Mouse (Mus musculus): ENCODE measurements at regions not wholly inside any gene's neighbourhood (a gene's known extent, or its start where the extent isn't known, plus 50 kb on each side); places are given as distances from the start of the nearest gene placed in this dataset.

DNA sequence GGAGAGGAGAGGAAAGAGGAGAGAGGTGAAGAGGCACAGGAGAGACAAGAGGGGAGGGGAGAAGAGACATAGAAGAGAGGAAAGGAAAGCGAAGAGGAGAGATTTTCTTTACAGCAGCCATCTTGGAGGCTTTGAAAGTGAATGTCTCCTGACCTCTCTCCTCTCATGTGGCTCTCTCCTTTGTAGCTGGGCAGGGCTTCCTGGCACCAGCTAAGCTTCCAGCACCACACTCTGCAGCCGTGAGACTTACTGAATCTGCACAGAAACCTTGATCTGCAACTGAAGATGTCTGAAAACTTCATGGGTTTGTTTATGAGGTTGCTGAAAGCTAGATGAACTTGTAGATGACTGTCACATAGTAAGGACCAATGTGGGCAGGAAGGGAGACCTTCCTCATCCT lies 471.6 kb upstream of the 3110018I06Rik start:
- ATAC-seq (ENCODE audit: low FRiP score, low TSS enrichment), result no peak
- 77% methylated on average over 2 of the region's 2 CpGs for WGBS

DNA sequence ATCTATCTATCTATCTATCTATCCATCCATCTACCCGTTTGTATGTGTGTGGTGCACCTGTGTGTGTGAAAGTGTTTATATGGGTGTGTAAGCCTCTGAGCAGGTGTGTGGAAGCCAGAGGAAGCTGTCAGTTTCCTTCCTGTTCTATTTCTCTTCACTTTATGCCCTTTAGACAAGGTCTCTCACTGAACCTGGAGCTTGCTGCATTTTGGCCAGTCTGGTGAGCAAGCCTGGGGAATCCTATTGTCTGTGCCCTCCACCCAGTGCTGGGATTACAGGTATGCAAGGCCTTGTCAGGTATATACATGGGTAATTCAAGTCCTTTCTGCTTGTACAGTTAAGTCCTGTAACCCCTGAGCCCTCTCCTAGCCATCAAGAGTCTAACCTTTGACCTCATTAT lies 466.6 kb upstream of the 3110018I06Rik start:
- DNase-seq, result no peak
- H3K27ac ChIP-seq (replicated peaks; ENCODE audit: low read depth, low read length), result no peak overlapping the region
- no peaks in the 10 kb centered on the region for H3K4me1 ChIP-seq (ENCODE audit: control insufficient read depth, insufficient read depth, low read length)
- H3K9ac ChIP-seq (replicated peaks; ENCODE audit: low read length), result no peak overlapping the region
- H3K4me2 ChIP-seq (ENCODE audit: low read length), result no peak overlapping the region
- 96% methylated on average over 1 of the region's 1 CpGs for WGBS
- no peak overlapping the region for H3K4me3 ChIP-seq (replicated peaks; ENCODE audit: low read depth, low read length)
- no peaks in the 10 kb centered on the region for H3K9me3 ChIP-seq (ENCODE audit: control insufficient read depth, low read length)
- ATAC-seq (ENCODE audit: low FRiP score, low TSS enrichment), result no peak
- H3K36me3 ChIP-seq (ENCODE audit: control insufficient read depth, insufficient read depth, low read length), result no peaks in the 10 kb centered on the region
- no peaks in the 10 kb centered on the region for H3K27me3 ChIP-seq (ENCODE audit: control insufficient read depth, insufficient read depth, low read length)

More for the DNA sequence above, 471.6 kb upstream of the 3110018I06Rik start:
- no peaks in the 10 kb centered on the region for H3K27me3 ChIP-seq (ENCODE audit: control insufficient read depth, insufficient read depth, low read length)
- no peaks in the 10 kb centered on the region for H3K4me1 ChIP-seq (ENCODE audit: control insufficient read depth, insufficient read depth, low read length)
- no peak overlapping the region for H3K4me3 ChIP-seq (replicated peaks; ENCODE audit: low read depth, low read length)
- no peak overlapping the region for H3K9ac ChIP-seq (replicated peaks; ENCODE audit: low read length)
- DNase-seq, result no peak
- no peaks in the 10 kb centered on the region for H3K9me3 ChIP-seq (ENCODE audit: control insufficient read depth, low read length)
- no peaks in the 10 kb centered on the region for H3K36me3 ChIP-seq (ENCODE audit: control insufficient read depth, insufficient read depth, low read length)
- H3K4me2 ChIP-seq (ENCODE audit: low read length), result no peak overlapping the region
- H3K27ac ChIP-seq (replicated peaks; ENCODE audit: low read depth, low read length), result no peak overlapping the region

DNA sequence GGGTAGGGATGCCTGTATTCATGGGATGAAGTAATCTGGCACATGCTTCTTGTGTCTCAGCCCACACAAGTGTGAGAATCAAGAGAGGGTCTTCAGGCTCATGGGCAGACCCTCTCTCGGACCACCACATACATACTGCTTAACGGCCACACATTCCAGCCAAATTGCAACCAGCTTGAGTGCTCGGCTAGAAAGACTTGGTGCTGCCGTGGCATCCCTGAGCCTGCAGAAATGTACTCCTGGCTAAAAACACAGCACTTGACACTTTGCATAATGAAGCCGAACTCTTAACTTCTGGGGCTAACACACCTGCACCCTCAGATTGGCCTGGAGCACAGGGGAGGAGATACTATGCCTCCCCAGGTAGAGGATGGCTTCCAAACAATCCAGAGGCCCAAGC lies 461.6 kb upstream of the 3110018I06Rik start:
- WGBS, result 88% methylated on average over 5 of the region's 5 CpGs
- H3K4me2 ChIP-seq (ENCODE audit: low read length), result no peak overlapping the region
- no peak overlapping the region for H3K27ac ChIP-seq (replicated peaks; ENCODE audit: low read depth, low read length)
- no peak for ATAC-seq (ENCODE audit: low FRiP score, low TSS enrichment)
- no peak for DNase-seq
- no peaks in the 10 kb centered on the region for H3K36me3 ChIP-seq (ENCODE audit: control insufficient read depth, insufficient read depth, low read length)
- H3K27me3 ChIP-seq (ENCODE audit: control insufficient read depth, insufficient read depth, low read length), result no peaks in the 10 kb centered on the region
- H3K9ac ChIP-seq (replicated peaks; ENCODE audit: low read length), result no peak overlapping the region
- H3K4me1 ChIP-seq (ENCODE audit: control insufficient read depth, insufficient read depth, low read length), result peaks cover 8% of the 10 kb centered on the region; the same call in 1 of the 2 replicates
- H3K9me3 ChIP-seq (ENCODE audit: control insufficient read depth, low read length), result no peaks in the 10 kb centered on the region
- no peak overlapping the region for H3K4me3 ChIP-seq (replicated peaks; ENCODE audit: low read depth, low read length)

DNA sequence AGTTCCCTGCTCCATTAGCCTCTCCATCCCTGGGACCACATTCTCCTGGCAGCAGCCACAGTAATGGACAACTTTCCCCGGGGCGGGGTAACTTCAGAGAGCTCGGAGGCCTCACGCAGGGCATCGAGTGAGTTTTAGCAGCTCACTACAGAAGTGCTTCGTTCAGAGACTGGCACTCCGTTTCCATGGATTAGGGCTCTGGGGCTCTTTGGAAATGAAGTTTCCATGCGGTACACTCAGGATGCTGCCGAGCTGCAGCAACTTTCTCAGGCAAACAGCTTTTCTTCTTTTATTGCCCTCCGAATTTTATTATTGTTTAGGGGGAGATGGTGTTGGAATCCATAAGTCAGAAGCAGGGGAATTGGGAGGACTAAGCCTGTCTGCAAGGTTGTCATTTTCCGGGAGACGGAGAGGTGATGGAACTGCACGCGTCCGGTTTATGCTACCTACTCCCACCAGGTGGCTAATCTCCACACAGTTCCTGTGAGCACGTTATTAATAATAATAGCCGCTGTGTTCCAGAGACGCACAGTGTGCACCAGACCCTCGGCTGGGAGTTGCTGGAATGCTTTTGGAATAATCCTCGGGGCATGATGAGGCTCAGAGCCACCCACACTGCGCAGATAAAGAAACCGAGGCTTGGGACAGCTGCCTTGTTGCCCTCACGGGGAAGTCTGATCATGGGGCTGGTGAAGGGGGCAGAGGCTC lies 460.4 kb upstream of the 3110018I06Rik start:
- Histone ChIP-seq H3K4me3 (replicated peaks; ENCODE audit: low read depth, low read length) (no peak overlapping the region), H3K36me3 (ENCODE audit: control insufficient read depth, insufficient read depth, low read length) (no peaks in the 10 kb centered on the region), H3K4me1 (ENCODE audit: control insufficient read depth, insufficient read depth, low read length) (peaks cover 8% of the 10 kb centered on the region; the same call in 1 of the 2 replicates), H3K27ac (replicated peaks; ENCODE audit: low read depth, low read length) (no peak overlapping the region), H3K4me2 (ENCODE audit: low read length) (peak overlapping the region; percentile 34), H3K9ac (replicated peaks; ENCODE audit: low read length) (no peak overlapping the region), H3K9me3 (ENCODE audit: control insufficient read depth, low read length) (no peaks in the 10 kb centered on the region), H3K27me3 (ENCODE audit: control insufficient read depth, insufficient read depth, low read length) (no peaks in the 10 kb centered on the region)
- WGBS, result 33% methylated on average over 23 of the region's 23 CpGs
- DNase-seq, result peak; percentile 73
- no peak; the same call in 1 of the 2 replicates for ATAC-seq (ENCODE audit: low FRiP score, low TSS enrichment)

DNA sequence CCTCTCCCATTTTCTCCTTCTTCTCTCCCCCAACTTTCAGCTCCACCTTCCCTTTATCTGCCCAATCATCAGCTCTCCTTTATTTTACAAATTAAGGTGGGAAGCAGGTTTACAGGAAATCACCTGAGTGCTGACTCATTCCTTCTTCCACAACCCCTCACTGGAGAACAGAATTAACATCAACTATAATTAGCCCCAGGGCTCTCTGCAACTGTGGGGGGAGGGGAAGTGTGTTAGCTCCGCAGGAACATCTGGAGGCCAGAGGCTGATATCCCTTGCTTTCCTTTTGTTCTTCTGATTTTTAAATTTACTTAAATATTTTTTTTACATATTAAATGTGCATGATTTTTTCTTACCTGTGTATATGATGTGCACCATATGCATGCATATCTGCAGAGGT lies 459.4 kb upstream of the 3110018I06Rik start:
- no peak overlapping the region for H3K4me3 ChIP-seq (replicated peaks; ENCODE audit: low read depth, low read length)
- H3K4me2 ChIP-seq (ENCODE audit: low read length), result no peak overlapping the region
- no peaks in the 10 kb centered on the region for H3K36me3 ChIP-seq (ENCODE audit: control insufficient read depth, insufficient read depth, low read length)
- no peaks in the 10 kb centered on the region for H3K9me3 ChIP-seq (ENCODE audit: control insufficient read depth, low read length)
- no peak overlapping the region for H3K27ac ChIP-seq (replicated peaks; ENCODE audit: low read depth, low read length)
- ATAC-seq (ENCODE audit: low FRiP score, low TSS enrichment) (no peak), DNase-seq (peak; percentile 42)
- H3K4me1 ChIP-seq (ENCODE audit: control insufficient read depth, insufficient read depth, low read length), result peaks cover 8% of the 10 kb centered on the region; the same call in 1 of the 2 replicates
- H3K27me3 ChIP-seq (ENCODE audit: control insufficient read depth, insufficient read depth, low read length), result no peaks in the 10 kb centered on the region
- 56% methylated on average over 1 of the region's 1 CpGs for WGBS
- no peak overlapping the region for H3K9ac ChIP-seq (replicated peaks; ENCODE audit: low read length)

DNA sequence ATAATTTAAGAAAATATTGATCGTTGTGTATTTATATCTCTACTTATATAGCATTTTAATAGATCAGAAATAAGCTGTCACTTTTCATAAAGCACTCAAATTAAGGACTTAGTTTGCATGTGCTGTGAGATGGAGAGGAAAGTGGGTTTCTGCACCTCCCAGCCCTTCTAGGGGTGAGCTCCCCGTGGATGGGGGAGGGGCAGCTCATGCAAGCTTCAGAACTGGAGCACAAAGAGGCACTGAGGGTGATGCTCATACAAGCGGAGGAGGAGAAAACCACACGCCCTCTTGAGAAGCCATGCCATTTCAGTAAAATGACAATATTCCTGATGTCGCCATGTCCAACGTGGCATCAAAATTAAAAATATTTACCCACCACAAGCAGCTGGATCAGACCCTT lies 452.1 kb upstream of the 3110018I06Rik start:
- DNase-seq (peak; percentile 17), ATAC-seq (ENCODE audit: low FRiP score, low TSS enrichment) (no peak)
- 78% methylated on average over 6 of the region's 6 CpGs for WGBS

DNA sequence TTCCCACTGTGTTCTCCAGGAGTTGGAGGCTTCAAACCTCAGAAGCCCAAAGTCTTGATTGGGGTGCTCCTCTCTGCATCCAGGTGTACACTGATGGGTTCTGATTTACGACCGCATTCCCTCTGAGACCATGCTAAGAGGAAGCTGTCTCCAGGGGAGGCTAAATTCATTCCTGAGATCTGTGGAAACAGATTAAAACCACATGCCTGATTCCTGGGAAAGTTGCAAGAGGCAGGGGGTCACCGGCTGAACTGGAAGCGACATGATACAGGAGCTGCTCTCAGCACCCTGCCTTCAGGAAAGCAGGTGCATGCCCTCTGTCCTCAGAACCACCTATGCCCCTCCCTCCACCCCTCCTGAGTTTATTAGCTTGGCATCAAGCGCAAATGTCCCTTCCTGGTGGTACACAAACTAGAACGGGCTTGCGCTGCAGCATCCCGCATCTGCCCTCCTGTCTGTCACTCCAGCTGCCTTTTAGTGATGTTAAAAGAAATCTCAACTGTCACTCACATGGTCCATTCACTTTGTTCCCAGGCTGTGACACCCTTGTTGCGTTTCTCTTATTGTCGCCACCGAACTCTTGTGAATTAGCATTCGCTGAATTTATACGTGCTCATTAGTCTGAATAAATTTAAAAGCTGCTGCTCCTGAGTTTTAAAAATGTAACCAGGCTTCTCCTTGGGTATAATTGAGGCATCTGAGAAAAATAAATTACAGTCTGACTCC lies 446.3 kb upstream of the 3110018I06Rik start:
- H3K4me3 ChIP-seq (replicated peaks; ENCODE audit: low read depth, low read length), result no peak overlapping the region
- DNase-seq (peak; percentile 46), ATAC-seq (ENCODE audit: low FRiP score, low TSS enrichment) (no peak)
- no peaks in the 10 kb centered on the region for H3K9me3 ChIP-seq (ENCODE audit: control insufficient read depth, low read length)
- WGBS, result 40% methylated on average over 13 of the region's 13 CpGs
- H3K4me2 ChIP-seq (ENCODE audit: low read length), result no peak overlapping the region
- no peaks in the 10 kb centered on the region for H3K4me1 ChIP-seq (ENCODE audit: control insufficient read depth, insufficient read depth, low read length)
- H3K36me3 ChIP-seq (ENCODE audit: control insufficient read depth, insufficient read depth, low read length), result no peaks in the 10 kb centered on the region
- no peak overlapping the region for H3K27ac ChIP-seq (replicated peaks; ENCODE audit: low read depth, low read length)
- no peak overlapping the region for H3K9ac ChIP-seq (replicated peaks; ENCODE audit: low read length)
- H3K27me3 ChIP-seq (ENCODE audit: control insufficient read depth, insufficient read depth, low read length), result no peaks in the 10 kb centered on the region

More for the DNA sequence above, 452.1 kb upstream of the 3110018I06Rik start:
- Histone ChIP-seq H3K27me3 (ENCODE audit: control insufficient read depth, insufficient read depth, low read length) (no peaks in the 10 kb centered on the region), H3K36me3 (ENCODE audit: control insufficient read depth, insufficient read depth, low read length) (no peaks in the 10 kb centered on the region), H3K4me2 (ENCODE audit: low read length) (no peak overlapping the region), H3K4me1 (ENCODE audit: control insufficient read depth, insufficient read depth, low read length) (no peaks in the 10 kb centered on the region), H3K4me3 (replicated peaks; ENCODE audit: low read depth, low read length) (no peak overlapping the region), H3K27ac (replicated peaks; ENCODE audit: low read depth, low read length) (no peak overlapping the region), H3K9ac (replicated peaks; ENCODE audit: low read length) (no peak overlapping the region), H3K9me3 (ENCODE audit: control insufficient read depth, low read length) (no peaks in the 10 kb centered on the region)

DNA sequence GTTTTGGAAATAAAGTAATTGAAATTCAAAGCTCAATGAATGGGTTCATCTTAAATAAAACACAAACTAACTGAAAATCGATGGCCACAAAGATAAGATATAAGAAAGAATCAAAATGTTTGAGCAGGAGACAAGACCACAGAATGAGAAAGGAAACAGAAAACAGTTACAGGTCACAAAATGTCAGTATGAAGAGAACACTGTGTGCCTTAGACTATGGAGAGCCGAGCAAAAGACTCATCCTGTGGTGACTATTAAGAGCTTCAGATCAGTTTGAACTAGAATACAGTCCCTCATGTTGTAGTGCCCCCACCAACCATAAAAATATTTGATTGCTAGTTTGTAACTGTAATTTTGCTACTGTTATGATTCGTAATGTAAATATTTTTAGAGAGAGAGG lies 441.9 kb upstream of the 3110018I06Rik start:
- Histone ChIP-seq H3K4me1 (ENCODE audit: control insufficient read depth, insufficient read depth, low read length) (no peaks in the 10 kb centered on the region), H3K9ac (replicated peaks; ENCODE audit: low read length) (no peak overlapping the region), H3K36me3 (ENCODE audit: control insufficient read depth, insufficient read depth, low read length) (no peaks in the 10 kb centered on the region), H3K4me2 (ENCODE audit: low read length) (no peak overlapping the region), H3K4me3 (replicated peaks; ENCODE audit: low read depth, low read length) (no peak overlapping the region), H3K9me3 (ENCODE audit: control insufficient read depth, low read length) (no peaks in the 10 kb centered on the region), H3K27ac (replicated peaks; ENCODE audit: low read depth, low read length) (no peak overlapping the region), H3K27me3 (ENCODE audit: control insufficient read depth, insufficient read depth, low read length) (no peaks in the 10 kb centered on the region)
- WGBS, result 94% methylated on average over 3 of the region's 3 CpGs
- ATAC-seq (ENCODE audit: low FRiP score, low TSS enrichment), result no peak
- no peak for DNase-seq

DNA sequence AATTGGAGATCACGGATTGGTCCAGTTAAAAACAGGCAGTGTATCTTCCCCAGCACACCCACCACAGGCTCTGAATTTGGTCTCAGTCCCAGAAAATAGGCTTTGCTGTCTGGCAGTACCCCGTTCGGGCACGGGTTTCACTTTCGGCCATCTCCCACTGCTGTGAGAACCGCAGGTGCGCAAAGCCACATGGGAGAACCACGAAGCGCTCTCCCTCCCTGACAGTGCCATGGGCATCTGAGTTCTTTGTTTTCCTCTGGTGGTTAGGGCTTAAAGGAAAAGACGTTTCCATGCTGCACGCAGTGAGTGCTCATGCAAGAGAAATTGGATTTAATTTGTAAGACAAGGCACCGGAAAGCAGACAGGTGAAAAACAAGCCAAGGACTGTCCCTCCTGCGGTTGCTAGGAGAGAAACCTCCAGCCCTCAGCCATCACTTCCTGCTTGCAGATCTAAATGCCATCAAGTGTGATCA lies 441.3 kb upstream of the 3110018I06Rik start:
- H3K4me3 ChIP-seq (replicated peaks; ENCODE audit: low read depth, low read length), result no peak overlapping the region
- H3K4me1 ChIP-seq (ENCODE audit: control insufficient read depth, insufficient read depth, low read length), result no peaks in the 10 kb centered on the region
- H3K27ac ChIP-seq (replicated peaks; ENCODE audit: low read depth, low read length), result no peak overlapping the region
- ATAC-seq (ENCODE audit: low FRiP score, low TSS enrichment) (no peak), DNase-seq (peak; percentile 23)
- H3K9me3 ChIP-seq (ENCODE audit: control insufficient read depth, low read length), result no peaks in the 10 kb centered on the region
- 62% methylated on average over 13 of the region's 13 CpGs for WGBS
- H3K4me2 ChIP-seq (ENCODE audit: low read length), result no peak overlapping the region
- no peak overlapping the region for H3K9ac ChIP-seq (replicated peaks; ENCODE audit: low read length)
- H3K36me3 ChIP-seq (ENCODE audit: control insufficient read depth, insufficient read depth, low read length), result no peaks in the 10 kb centered on the region
- no peaks in the 10 kb centered on the region for H3K27me3 ChIP-seq (ENCODE audit: control insufficient read depth, insufficient read depth, low read length)

All from midbrain, embryonic 14.5 days (tissue).